Mouse (Mus musculus) liver, embryonic 14.5 days (tissue): ENCODE data around the gene Gadl1.

Source experiments
- CTCF ChIP-seq: IDR thresholded peaks from 2 replicates; pipeline ENCODE4 v1.5.1; 2016; ENCODE audit warnings: antibody characterized with exemption, low read depth, control low read depth
- EP300 ChIP-seq: IDR thresholded peaks from 2 replicates; pipeline ENCODE4 v1.6.1; 2016; ENCODE audit warnings: antibody characterized with exemption, low read depth

- TF ChIP-seq EP300, result no peak
- no peak for TF ChIP-seq CTCF
Observed at GRCm38 (mm10) chr9:116032711-116033110, 123.5 kb downstream of the Gadl1 start.
